Mouse (Mus musculus) right cerebral cortex, adult 2 months (tissue): ENCODE data around the gene Cxcl12.
A peak's percentile ranks its signal among the peaks of the same experiment; 100 is the strongest.

ENCODE experiments used
- DNase-seq, 2 experiments: peaks; one replicate each; pipeline ENCODE4 v3.0.0; 2021 to 2022; ENCODE audit warnings: low spot score in 2 of 2

Gene Cxcl12

DNA sequence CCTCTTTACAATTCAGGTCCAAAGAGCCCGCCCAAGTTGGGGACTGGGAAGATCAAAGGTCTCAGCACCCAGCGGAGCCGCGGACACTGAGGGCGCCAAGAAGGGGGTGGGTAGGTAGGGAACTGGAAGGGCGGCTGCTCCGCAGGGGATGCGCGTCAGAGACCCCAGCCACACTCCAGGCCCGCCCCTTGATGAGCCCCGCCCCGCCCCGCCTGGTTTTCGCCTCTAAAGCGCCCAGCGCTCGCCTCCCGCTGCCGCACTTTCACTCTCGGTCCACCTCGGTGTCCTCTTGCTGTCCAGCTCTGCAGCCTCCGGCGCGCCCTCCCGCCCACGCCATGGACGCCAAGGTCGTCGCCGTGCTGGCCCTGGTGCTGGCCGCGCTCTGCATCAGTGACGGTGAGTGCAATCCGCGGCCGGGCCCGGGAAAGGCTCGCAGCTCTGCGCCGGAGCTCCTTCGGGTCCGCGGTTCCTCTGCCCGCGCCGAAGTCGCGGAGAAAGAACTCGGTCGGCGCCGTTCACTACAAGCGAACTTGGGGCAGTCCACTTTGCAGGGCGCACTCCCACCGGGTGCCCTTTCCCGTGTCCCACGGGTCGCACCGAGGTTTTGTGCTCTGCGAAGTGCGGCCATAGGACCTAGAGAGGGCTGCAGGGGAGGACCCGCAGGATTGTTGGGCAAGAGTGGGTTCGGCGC, at the start of gene Cxcl12:
Gene Cxcl12 (plus strand): TSS at position 215 of the 691 bp plus-strand sequence.
- DNase-seq = peak; percentile 18 to 47

DNA sequence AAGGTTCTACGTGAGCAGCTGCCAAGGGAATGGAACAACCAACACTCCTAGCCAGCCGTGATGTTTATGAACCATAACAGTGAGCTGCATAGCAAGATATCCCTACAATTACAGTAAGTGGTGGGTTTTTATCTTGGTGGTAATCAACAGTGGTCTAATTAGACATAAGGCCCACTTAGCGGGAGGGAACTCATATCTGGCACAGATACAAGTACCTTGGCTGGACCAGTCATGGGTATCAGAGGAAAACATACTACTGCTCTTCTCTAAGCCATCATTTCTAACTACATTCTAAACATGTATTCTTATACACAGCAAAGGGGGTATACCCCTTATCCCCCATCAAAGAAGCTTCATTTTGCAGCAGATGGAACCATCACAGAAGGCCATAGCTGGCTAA, 46.3 kb upstream of the Cxcl12 start:
- no peak for DNase-seq

DNA sequence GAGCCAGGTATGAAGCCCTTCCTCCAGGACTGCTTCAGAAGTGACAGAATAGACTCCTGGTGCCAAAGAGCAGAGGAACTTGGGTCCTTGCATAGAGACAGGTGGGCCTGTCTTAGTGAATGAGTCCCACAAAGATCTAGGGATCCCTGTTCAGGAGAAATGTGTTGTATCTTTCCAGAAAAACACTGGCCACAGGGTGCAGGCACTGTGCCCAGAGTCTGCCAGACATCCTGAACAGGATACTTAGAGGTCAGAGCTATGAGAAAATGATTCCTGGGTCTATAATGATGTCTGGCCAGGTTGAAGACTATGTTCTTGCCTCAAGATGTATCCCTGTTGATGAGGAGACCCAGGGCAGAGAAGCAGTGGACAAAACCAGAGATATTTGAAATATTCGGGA, 42.0 kb upstream of the Cxcl12 start:
- DNase-seq = no peak

DNA sequence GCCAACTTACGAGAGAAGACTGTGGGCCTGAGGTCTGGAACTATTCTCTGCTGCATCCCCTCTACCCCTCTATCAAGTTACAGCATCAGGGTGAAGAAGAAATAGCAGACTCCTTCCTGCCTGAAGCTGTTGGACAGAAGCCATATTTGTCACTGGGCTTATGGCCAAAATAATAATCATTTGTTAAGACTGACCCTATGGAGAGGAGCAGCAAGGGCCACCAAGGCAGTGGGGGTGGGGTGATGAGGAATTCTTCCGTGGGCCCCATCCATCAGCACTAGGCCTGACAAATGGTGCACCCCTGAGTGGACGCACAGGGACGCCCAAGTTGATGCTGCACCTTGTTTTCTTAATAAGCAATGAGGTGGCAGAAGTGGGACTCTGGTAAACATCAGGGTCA, 38.9 kb upstream of the Cxcl12 start:
- no peak for DNase-seq

DNA sequence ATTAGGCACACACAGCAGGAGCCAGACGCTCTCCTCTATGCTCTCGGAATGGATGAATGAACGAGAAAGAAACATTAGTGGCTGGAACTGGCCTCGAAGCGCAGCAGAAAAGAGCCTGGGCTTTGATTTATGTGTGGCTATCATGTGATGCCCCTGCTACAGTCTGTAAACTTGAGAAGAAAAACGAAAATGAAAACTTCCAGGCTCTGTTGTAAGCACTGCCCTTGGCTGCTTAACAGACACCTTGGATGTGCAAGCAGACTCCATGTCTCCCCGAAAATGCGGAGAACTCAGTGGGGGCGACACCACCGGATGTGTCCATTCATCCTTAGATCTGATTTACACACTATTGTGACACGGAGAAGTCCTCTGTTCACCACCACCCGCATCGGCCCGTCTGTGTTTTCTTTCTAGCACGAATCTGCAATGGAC, 37.6 kb upstream of the Cxcl12 start:
- no peak for DNase-seq

DNA sequence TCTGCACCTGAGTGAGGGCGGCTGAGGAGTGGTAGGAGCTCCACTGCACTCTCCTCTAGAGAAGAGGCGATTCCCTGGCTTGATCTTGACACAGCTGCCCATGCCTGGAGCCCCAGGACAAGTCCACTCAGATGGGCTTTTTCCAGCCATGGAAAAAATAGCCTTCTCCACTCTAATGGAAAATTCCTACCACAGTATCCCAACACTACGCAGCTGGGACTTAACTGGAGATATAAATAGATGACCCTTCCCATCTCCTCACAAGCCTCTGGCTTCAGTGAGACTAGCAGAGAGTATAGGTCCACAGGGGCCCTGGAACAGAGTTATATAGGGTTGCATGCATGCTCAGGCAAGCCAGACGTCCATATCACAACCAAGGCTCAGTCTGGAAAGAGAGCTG, 33.8 kb upstream of the Cxcl12 start:
- DNase-seq = no peak

DNA sequence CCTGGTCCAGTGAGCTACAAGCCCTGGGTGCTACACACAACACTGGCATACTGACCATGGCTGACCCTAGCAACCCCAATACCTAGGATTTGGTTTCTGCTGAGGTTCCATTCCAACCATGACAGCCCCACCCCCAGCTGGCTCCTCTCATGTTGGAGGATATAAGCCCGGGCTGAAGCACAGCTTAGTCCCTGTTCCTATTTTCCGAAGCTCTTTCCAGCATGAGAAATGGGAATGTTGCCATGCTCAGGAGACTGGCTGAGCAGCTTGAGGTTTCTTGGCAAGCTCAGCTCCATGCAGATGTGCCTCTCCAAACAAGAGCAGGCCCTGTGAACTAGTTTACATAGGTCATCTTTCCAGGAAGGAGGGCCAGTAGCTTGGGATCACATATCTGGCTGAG, 30.6 kb upstream of the Cxcl12 start:
- DNase-seq = no peak

DNA sequence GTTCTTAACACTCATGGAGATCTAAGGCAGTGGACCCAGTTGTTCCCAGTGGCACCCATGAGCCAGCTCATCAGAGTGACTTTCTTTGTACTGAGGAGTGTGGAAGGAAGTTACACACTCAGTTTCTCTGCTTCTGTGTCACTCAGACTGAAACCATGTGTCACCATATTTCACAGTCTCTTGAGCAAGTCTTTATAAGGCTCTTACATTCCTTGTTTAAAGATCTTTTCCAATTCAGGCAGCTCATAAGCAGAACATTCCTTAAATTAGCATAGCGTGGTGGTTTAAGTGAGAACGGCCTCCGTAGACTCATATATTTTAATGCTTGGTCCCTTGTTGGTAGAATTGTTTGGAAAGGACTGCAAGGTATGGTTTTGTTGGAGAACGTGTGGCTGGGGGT, 27.4 kb upstream of the Cxcl12 start:
- DNase-seq = no peak

DNA sequence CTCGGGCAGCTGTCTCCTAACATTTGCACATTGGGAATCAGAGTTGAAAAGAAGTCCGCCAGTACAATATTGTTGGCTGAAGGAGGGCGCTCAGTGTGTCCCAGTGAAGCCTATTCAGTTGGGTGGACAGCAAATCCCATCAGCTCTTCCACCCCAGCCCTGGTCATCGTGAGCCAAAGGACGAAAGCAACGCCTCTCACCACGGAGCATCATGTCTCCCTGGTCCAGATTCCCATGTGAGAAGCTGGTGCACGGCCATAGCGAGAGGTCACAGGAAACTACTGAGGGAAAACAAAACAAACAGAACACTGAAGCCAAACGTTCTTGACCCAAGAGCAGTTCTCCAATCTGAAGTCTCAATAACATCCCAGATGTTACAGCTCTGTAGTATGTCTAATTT, 21.4 kb upstream of the Cxcl12 start:
- no peak for DNase-seq

DNA sequence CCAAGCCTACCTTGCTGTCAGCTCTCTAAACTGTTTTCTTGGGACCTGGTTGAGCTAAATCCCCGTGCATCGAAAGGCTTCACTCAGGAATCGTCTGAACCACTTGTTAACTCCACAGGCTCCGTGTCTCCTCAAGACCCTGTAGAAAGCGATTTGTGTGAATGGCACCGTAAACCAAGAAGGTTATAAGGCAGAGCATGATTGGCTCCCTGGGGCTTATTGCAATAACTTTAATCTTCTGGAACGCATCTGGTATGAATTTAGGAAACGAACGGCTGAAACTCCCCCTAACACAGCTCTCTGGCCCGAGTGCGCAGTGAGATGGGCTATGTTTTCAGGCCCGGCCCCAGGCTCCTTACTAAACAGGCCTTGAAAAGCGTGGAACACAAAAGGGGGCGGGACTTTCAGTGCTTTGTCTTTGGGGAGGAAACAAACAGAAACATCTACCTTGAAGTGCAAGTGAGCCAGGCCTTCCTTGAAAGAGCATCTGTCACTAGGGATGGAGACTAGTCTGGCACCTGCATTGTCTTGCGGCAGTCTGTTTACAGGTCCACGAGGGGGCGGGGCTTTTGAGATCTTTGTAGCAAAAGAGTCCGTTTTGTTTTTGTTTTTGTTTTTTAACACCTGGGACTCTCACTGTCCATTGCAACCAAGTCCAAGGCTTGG, 16.7 kb upstream of the Cxcl12 start:
- DNase-seq = no peak

DNA sequence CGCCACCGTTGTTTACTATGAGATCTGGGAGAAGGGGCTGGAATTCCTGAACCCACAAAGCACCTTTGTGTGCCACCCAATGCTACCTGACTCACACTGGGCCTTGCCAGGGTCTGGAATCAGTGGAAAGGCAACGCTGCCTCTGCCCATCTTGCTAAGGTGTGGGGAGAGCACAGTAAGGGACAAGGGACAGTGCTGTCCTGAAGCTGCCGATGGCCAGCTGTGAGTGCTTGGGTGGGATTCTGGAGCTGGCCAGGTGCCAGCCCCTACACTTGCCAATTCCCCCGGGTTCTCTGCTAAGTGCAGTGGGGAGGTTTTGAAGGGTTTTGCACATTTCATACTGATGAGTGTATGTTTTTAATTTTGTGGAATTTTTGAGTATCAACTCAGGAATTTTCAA, 15.3 kb upstream of the Cxcl12 start:
- no peak for DNase-seq

DNA sequence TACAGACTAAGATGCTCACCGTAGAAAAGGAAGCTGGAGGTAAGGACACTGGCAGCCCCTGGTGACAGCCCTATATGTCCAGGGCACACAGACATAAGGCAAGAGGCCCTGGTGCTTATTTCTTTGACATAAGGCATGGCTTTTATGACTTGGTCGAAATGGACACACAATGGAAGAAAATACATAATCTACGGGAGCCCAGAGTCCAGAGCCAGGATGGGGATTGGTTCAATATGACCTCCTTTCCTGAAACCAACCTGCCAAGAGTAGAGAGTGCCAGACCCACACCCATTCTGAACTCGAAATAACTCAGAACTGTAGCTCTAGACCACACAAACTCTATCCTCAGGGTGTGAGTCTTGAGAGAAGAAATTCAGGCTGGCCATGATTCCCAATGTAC, 11.5 kb upstream of the Cxcl12 start:
- DNase-seq = no peak

DNA sequence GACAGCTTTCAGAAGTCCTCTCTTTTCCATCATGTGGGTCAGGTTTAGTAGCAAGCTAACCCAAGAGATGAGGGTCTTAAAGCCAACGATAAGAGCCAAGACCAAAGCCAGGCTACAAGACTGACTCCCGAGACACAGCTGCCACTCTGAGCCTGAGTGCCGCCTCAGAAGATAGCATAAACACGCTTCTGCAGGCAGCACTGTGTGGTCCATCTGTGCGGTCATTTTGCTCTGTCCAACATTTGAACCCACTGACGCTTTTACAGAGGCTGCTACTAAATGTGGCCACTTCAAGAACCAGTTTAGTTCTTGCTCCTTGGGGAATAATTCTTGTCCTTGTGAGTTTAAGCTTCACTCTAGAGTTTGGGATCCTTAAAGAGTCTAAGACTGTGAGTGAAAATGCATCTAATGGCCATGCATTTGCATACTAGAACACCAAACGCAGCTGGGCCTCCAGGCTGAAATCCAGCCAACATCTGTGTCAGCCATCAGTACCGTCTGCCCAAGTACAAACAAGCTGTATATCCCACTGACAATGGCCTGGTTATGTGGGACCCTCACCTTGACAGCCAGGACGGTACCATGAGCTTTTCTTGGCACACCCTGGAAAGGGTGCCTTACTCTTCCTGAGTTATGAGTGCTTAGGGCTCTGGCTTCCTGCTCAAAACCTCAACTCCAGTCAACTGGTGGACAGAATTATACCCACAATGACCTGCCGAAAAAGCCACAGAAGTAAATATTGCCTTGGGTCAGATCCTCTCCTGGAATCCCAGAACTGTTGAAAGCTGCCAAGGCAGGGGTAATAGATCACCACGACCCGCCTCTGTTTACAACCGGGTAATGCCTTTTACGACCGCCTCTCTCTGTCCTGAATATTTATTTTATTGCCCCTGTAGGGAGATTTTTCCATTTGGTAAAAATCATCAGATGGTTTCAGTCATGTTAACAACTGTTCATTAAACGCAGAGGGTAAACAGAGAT, 8.3 kb upstream of the Cxcl12 start:
- no peak for DNase-seq

DNA sequence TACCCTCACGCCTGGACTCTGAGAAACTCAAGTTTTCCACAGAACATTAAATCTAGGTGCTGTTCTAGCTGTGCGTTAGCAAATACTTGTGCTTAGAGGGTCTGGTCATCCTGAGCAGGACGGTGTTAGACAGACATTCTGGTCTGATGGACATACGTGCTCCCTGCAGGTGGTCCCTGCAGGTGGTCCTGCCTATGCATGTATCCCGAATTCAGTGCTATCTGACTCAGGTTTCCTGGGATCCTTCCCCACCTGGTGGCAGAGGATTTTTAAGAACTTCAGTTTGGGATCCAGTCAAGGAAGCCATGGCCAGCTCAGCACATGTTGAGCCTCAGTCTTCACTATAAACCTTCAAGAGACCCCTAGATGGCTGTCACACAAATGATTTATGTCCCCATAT, 4.8 kb upstream of the Cxcl12 start:
- no peak for DNase-seq

DNA sequence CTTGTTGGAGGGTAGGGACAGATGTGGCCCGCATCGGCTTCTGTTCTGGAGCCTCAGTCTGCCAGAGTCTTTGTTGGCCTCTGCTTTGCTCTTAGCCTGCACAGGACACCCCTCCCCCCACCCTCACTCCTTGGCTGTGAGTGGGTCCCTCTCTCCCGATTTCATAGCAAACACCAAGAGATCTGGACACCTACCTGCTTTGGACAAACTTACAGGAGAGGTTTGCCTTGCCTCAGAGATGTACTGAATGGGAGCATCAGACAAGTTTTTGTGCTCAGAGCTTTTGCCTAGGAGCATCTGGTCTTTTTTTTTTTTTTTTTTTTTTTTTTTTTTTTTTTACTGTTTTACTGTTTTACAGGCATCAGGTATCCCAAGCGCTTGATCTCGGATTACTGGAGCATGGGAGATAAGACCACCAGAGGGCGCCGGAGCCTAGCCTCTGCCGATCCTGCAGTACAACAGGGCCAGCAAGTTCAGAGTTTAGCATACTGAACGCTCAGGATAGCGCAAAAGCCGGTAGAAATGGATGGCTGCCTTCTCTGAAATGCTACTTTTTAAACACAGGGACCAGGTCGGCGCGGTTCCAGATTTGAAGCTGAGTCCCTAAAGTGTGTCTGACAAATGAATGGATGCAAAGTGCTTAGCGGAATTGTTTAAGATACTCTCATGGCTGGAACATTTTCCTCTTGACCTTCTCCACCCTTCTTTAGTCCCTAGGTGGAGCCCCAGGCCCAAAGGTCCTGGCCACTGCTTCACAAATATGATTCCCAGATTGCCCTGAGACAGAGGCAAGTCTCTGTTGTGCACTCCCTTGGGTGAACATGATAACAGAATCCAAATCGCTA, 1.5 kb upstream of the Cxcl12 start:
- DNase-seq = peak; percentile 92 to 93

DNA sequence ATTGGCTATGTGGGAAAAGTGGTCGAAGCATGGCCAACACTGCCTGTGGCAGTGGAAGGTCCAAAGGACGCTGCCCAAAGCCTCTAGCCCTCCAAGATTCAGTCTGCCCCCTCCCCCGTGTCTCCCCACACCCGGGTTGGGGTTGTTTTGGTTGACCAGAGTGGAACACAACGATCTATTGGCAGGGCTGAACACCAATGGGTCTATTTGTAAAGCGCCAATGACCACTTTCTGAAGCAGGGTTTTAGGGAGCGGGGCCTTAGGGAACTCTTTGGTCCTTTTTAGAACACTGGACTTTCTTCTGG, 957 bp upstream of the Cxcl12 start:
- DNase-seq = peak in 1 of 2 experiments; percentile 7

DNA sequence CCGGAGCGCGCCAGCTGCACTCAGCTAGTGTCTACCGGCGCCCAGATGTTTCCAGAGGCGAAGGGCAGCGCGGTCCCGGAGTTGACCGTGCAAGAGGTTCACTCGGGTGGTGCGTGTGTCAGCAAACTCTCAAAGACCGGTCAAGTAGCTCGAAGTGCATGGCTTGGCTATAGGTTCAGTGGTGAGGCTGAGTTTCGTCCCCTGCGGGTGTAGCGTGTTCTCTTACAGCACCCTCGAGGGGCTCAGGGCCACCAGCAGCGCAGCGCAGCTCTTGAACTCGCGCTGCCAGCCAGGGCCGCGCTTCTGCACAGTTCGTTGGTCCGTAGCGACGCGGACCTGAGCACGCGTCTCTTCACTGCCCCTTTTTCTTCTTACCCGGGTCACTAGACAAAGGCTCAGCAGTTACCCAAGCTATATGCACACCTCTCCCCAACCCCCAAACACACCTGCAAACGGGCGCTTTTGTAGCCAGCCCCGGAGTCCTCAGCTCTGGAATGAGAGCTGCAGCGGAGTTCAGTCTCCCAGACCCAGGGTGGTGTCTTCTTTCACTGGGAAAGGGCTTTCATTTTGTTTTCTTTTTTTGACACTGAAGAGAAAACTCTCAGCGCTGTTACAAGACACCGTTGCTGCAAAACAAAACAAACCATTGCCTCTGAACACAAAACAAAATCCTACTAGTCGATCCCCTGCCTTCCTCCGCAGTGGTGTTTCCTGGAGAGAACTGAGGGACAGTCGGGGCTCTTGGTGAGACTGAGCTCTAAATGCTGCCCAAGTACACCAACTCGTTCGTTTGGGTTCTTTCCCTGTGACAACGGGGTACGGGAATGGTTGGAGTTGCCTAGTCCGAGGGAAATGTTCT, 945 bp downstream of the Cxcl12 start:
- DNase-seq = peak; percentile 12 to 29

DNA sequence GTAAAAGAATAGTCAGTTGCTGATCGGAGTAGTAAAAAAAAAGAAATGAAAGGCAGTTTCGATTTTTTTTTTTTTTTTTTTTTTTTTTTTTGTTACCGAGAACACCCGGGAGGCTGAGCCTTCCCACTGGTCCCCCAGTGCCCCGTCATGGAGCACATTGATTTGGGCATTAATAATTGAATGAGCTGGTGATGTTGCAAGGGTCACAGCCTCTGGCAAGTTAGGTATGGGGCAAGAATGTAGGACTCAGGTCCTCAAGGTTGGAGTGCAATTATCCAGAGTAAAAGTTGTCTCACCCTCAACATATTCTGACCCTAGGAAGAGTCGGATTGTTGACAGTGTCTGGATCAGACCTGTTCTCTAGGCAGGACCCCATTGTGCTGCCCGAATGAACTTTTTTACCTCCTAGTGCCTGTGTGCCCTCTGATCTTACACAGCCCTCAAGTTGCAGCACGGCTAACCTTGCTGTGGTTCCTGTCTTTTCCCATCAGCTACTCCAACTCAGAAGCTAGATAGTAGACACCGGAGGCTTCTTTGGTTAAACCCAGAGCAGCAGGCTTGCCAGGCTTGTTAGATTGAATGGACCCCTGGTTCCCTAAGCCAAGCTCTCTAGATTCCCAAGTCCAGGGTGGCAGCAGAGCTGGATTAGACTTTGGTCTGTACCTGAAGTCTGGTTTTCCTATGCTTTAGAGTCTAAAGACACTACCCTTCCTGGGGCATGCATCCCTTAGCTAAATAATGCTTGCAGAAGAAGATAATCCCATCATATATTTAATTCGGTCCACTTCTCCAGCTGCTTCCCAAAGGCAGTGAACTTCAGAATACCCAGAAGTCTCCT, 1.8 kb downstream of the Cxcl12 start:
- no peak for DNase-seq

DNA sequence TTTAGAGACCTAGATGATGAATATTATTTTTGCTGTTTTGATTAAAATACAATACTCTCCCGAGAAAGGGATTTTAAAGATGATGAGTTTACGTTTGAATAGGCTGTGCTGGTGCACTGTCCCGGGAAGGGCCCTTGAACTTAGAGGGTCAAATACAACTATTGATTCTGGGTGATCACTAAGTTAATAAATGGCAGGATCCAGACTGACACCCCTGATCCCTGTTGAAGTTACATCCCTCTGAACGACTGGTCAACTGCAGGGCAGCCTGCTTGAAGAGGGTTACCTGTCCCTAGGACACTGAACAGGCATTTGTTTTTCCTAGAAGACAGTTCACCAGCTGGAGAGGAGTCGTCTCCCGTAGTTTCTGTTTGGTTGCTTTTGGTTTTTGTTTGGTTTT, 4.0 kb downstream of the Cxcl12 start:
- no peak for DNase-seq

DNA sequence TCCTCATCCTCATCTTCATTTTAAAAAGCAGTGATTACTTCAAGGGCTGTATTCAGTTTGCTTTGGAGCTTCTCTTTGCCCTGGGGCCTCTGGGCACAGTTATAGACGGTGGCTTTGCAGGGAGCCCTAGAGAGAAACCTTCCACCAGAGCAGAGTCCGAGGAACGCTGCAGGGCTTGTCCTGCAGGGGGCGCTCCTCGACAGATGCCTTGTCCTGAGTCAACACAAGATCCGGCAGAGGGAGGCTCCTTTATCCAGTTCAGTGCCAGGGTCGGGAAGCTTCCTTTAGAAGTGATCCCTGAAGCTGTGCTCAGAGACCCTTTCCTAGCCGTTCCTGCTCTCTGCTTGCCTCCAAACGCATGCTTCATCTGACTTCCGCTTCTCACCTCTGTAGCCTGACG, 5.5 kb downstream of the Cxcl12 start:
- DNase-seq = peak; percentile 81 to 85
